Mouse (Mus musculus) cerebellum, adult 2 months (tissue): ENCODE results near the gene Tcp1.

Experiments
- CTCF ChIP-seq: fragments of 200-500 bp; IDR thresholded peaks from 2 replicates; pipeline ENCODE4 v1.5.1; 2011; ENCODE audit warnings: low read depth, mild to moderate bottlenecking, control low read depth, low read length, moderate library complexity, borderline replicate concordance; ENCODE audit not compliant: insufficient read depth
- POLR2A ChIP-seq: fragments of 200-500 bp; IDR thresholded peaks from 2 replicates; pipeline ENCODE4 v1.6.1; 2011; ENCODE audit warnings: low read length, control low read depth, borderline replicate concordance; ENCODE audit not compliant: insufficient read depth

DNA sequence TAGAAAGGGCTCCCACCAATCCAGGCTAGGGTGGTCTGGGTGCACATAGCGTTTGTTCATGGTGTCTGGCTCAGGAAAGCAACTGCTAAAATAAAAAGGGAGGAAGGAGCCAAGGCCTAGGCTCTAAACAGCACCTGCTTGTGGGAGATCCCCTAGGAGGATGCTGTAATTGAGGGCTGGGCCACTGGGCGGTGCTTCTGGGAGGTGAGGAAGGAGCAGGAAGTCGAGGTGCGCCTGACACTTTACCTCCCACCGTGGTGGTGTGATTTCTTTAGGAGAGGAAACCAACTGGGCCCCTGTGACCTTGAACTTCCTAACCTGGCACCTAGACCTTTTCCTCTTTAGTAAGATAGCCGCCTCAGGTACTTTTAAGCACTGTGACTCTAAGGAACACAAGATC is 28.9 kb upstream of the Tcp1 start:
- TF ChIP-seq POLR2A = no peak
- TF ChIP-seq CTCF = no peak
